Mouse (Mus musculus): ENCODE measurements around the gene Lrrc2. TPM values are rescaled to one million over a fixed set of nuclear protein-coding genes. Genes with fewer than 3 reads are reported as not detected.
A peak's percentile ranks its signal among the peaks of the same experiment; 100 is the strongest.

The Lrrc2 gene
- total RNA-seq, 2 experiments from 2014 or later, result 45.8 to 73.6 TPM

DNA sequence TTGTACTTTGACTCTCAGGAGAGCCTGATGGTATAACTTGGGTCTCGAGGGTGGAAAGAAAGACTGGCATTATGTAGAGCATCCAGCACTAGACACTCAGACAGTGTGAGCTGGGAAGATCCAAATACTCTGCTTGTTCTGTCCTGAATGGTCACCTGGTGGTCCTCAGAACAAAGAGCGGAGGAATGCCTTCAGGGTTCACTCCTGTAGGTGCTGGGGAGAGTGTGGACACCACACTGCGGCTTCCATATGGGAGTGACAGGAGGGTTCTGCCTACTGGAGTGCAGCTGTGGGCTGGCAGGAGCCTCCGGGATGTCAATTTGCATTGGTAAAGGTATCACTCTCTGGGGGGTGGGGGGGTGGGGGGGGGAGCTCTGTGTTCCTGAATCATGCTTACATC lies 31.0 kb downstream of the Lrrc2 start:
- DNase-seq, result no peak
- intact Hi-C loops (cut with DNase I), result no loop called here

DNA sequence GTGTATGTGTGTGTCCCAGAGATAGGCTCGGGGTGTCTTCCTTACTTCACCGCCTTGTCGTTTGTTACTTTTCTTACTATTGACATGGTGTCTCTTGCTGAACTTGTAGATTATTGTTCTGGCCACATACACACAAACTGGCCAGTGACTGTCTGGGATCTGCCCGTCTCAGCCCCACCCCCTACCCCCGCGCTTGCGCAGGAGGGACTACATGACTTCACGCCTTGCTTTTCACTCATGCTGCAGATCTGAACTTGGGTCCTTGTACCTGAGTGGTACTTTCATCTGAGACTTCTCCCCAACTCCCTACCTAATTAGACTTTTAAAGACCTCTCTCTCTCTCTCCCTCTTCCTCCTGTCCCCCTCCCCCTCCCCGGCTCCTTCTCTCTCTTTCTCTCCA lies 32.8 kb downstream of the Lrrc2 start:
- intact Hi-C loops (cut with DNase I), result no loop called here
- no peak for DNase-seq

DNA sequence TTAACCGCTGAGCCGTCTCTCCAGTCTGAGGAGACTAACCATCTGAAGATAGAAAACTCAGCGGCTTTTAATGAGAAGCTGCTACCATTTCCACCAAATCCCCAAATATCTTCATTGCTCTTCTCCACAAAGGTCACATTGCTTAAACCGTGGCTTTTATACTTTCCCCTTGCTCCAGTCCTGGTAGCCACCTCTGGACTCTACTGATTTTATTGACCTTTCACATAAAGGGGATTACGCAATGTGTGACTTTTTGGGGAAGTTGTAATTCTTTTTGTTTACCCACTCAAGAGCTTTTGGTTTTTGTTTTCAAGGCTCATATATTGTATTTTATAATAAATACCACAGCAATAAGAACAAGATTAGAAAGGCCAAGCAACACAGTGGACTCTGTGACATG lies 34.2 kb downstream of the Lrrc2 start:
- DNase-seq, result no peak
- intact Hi-C loops (cut with DNase I), result no loop called here

DNA sequence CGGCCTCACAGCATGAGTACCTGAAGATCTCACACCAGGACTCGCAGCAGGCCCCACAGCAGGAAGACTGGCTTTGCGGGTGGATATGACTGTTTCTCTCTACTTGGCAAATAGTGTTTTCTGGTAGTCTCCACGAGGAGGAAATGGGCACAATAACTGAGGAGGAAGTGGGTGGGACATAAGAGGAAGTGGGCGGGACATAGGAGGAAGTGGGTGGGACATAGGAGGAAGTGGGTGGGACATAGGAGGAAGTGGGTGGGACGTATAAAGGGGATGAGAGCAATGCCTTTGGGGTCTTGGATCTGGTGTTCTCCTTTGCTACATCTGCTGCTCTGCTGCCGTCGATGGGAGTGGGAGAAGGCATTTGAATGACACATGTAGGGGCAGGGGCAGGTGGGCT lies 34.6 kb downstream of the Lrrc2 start:
- DNase-seq, result no peak
- intact Hi-C loops (cut with DNase I), result no loop called here

DNA sequence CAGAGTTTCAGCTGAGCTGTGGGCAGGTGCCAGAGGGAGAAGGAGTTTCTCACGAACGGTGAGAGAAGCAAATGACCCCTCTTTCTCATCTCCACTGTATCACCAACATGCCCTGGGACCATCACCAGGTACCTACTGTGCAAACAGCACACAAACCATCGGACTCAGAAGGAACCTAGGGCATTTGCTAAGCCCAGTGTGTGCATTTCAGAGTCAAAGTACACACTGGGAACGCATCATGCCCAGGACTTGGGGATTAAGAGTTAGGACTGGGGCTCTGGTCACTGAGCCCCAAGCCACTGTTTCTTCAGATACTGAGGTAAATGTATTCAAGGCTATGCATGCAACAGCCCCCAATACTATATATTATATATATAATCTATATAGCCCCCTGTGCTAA lies 36.0 kb downstream of the Lrrc2 start:
- no peak for DNase-seq
- intact Hi-C loops (cut with DNase I), result no loop called here

DNA sequence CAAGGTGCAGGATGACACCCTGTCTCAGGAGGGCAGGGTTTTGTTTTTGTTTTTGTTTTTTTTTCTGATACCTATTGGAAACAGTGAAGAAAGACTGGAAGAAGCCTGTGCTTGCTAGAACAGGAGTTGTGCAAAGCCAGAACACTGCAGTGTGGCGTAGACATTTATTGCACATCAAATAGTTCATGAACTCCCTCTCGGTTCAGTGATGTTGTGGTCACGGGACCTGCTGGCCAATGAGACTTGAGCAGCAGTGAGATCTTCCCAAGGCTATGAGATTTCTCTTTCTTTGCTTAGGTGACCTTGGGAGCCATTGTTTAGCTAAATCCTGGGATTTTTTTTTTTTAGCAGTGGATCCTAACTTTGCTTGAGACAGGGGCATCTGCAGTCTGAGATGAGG lies 36.7 kb downstream of the Lrrc2 start:
- intact Hi-C loops (cut with DNase I), result no loop called here
- no peak for DNase-seq

DNA sequence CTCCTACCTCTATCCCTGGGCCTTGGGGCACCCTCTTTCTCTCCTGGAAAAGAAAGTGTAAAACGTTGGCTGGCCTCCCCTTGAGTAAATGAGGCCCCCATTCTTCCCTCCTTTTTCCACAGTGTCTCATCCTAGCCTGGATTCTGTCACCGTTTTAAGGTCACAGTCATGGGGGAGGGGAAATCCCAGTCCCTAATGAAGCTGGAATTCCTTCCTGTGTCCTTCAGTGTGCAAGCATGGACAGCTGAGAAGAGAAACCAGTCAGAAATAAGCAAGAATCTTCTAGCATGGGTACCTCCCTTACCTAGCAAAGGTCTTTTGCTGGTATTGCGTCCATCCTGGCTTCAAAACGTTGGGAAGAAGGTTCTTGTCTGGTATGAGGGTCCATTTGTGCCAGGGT lies 37.8 kb downstream of the Lrrc2 start:
- DNase-seq, result no peak

DNA sequence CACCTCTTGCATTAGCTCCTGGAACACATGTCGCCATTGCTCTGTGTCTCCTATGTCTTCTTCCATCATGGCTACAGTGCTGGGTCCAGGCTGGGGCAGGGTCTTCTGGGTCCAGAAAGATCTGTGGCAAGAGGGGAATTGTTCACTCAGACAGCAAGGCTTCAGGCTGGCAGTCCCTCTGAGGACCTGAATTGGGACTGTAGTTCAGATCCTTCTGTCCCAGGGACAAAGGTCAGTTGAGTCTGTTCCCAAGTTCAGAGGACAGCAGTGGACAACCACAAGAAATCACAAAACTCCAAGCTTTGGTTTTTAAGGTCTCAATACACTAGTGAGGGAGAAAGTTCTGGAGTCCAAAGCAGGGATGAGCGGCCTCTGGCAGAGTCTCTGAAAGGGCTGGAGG lies 38.2 kb downstream of the Lrrc2 start:
- no peak for DNase-seq
- intact Hi-C loops (cut with DNase I), result no loop called here

More for the DNA sequence above, 37.8 kb downstream of the Lrrc2 start:
- intact Hi-C loops (cut with DNase I), result no loop called here

DNA sequence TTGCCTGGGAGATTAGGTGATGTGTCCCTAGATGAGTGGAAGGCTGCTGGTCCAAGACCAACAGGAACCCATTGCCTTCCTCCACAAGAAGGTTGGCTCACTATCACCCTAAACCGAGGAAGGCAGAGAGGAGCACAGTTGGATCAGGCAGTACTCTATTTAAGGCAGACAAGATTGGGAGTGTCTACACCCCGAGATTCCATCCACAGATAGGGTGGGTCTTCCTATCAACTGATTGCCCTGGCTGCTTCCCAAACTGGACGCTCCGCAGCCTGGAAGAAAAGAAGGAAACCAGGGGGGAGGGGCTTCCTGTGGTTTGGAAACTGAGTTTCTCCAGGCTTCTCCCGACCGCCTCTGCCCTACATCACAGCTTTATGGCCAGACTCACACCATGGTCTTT lies 38.9 kb downstream of the Lrrc2 start, which contains the start of gene Rtp3:
Gene Rtp3 (minus strand): TSS at position 380 of the 400 bp plus-strand sequence.
- intact Hi-C loops (cut with DNase I), result no loop called here

DNA sequence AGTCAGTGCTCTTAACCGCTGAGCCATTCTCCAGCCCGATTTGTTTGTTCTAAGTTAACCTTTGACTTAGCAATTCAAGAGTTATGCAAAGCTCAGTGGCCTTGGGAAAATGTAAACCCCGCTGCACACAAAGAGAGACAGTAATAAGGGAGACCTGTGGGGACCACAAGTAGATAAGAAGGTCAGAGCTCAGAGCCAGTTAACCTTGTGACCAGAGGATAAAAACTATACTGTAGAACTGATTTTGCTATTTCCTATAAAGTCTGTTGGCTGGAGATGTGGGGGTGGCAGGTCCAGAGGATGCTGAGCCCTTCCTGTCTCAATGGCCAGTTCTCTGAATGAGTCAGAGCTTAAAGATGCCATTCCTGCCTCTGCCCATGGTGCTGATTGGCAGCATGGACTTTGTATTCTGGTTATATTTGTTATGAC lies 42.0 kb downstream of the Lrrc2 start:
- intact Hi-C loops (cut with DNase I), result no loop called here
- DNase-seq, result no peak

More for the DNA sequence above, 38.9 kb downstream of the Lrrc2 start, which contains the start of gene Rtp3:
- peak in 1 of 2 experiments; percentile 22 for DNase-seq

DNA sequence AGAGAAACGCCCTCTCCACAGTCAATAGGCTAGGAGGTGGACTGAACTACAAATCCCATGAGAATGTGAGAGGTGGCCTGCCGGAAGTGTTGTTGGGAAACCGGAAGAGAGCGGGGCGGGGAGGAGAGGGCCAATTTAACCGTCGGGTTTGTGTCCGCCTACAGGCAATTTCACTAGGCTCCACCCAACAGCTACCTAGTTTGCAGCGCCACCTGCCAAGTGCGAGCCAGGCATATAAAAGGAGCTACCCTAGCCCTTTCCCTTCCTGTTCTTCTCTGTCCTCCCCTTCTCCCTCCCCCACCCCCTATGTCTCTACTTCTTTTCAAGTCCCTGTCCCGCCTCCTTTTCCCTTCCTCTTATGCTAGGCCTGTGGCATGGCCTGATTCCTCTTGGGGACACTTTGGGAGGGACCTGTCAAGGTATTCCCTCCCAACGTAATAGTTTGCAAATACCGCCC lies 43.4 kb downstream of the Lrrc2 start:
- peak; percentile 36 to 60 for DNase-seq
- intact Hi-C loops (cut with DNase I), result loop anchor here (5.0 kb wide), 1 partner anchor 72 kb away; no protein-coding TSS in a partner anchor

DNA sequence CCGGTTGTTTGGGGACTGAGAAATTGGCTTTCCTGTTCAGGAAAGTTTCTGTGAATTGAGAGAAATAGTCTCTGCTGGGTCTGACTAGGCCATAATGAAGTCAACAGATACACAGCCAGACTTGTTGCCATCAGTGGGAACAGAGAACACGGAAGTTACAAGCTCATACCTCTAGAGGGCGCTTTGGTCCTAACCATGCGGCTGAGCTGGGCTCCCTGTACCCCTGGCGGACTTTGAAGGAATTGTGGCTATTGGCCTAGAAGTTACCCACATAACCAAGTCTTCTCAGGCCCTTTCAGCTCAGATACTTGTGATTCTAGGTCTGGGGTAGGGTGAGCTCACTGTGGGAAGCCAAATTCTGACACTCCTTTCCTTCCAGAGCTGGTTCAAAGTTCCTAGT lies 45.9 kb downstream of the Lrrc2 start:
- DNase-seq, result peak; percentile 33 to 67
- intact Hi-C loops (cut with DNase I), result loop anchor here (1.0 to 5.0 kb wide), 2 partner anchors 75 kb away; no protein-coding TSS in a partner anchor

DNA sequence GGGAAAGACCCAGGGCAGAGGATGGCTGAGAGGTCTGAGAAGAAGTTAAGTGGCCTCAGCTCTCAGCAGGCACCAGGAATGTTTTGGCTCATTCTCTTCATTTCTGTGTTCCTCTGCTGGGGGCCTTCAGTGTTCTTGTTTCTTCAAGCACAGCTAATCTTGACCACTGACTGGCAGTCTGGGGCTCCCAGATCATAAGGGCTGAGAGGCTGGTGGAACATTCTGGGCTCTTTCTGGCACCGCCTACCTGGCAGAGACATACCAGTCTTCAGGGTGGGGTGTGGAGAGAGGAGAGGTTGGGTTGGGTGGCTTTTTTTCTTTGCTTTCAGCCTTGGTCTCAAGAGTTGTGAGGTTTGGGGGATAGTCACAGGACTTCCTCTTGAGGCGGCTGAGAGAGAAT lies 47.7 kb downstream of the Lrrc2 start:
- DNase-seq, result no peak
- intact Hi-C loops (cut with DNase I), result loop anchor here (5.0 kb wide), 1 partner anchor 77 kb away; no protein-coding TSS in a partner anchor

DNA sequence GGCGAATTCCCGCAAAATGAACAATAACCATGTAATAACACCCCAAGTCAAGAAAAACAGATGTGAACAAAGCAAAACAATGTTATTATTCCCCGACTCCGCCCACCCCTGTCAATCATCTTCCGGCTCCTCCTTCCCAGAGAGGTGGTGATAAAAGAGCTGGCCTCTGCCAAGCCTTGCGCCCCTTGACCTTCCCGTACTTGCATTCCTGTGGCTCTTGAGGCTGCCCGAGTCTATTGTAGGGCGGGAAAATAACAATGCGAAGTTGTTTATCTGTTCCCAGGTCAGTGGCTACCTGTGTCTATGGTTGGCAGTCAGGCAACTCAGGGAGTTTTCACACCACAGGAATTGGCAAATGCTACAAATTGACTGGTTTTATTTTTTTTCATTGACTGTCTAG lies 48.5 kb downstream of the Lrrc2 start:
- intact Hi-C loops (cut with DNase I), result loop anchor here (5.0 kb wide), 1 partner anchor 78 kb away; no protein-coding TSS in a partner anchor
- no peak for DNase-seq

DNA sequence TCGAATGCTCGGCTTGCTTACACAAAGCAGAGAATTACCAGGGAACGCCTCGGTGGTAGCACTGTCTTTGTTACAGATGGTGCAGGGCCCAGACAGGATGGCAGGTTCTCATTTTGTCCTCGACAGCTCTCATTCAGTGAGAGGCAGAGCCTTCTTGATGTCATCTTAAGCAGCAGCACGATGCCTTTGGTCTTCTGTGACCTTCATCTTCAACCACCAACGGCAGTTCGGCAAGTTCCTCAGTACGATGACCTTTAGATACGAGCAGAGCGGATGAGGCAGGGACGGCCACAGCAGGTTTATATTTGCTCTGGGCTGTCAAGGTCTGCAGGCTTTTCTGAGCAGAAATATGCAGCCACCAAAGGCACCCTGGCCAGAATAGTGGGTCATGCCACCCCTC lies 50.3 kb downstream of the Lrrc2 start:
- DNase-seq, result no peak
- intact Hi-C loops (cut with DNase I), result no loop called here

DNA sequence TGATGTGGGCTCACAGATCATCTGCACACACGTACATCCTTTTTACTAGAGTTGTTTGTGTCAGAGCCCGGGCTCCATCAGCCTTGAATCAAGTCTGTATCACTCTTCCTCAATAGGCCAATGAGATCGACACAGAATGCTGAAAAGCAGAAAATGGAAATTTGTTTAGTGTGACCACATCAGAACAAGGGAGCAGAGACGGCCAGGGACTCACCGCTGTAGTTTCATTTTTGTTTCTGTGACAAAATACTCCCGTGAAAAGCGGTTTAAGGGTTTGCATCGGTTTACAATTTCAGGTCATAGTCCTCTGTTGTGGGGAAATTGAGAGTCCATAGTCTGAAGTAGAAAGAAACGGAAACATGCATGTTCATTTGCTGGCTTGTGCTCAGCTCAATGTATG lies 51.9 kb downstream of the Lrrc2 start:
- intact Hi-C loops (cut with DNase I), result no loop called here
- DNase-seq, result no peak

DNA sequence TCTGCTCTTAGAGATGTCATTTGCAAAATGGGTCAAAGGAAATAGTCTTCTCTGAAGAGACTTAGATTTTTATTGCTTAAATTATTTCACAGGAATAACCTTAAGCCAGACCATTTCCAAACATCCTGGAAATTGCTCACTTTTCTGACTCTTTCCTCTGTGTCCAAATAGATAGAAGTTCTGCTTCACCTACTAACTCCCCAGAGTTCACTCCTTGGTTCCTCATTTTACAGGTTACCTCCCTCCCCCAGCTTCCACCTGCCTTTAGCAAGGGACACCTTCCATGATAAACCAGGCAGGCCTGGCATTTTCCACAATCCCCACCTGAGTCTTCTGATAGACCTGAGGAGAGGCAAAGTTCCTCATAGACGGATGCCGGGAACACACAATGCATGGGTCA lies 55.2 kb downstream of the Lrrc2 start:
- no peak for DNase-seq

DNA sequence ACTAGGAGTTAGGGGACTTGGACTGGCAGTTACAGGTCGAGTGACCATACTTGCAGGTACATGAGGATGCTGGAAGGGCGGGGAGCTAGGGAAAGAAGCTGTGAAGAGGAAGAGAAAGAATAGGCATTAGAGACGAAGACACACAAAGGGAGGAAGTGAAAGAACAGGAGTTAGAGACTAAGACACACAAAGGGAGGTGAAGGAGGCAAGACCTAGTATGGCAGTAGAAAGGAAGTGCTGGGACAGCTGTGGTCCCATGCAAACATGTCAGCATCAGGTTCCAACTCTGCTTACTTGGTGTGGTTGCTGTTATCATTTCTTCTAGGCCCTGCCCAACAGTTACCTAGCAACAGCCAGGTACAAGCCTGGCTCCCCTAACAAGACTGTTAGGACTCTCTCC lies 58.4 kb downstream of the Lrrc2 start:
- no peak for DNase-seq
- intact Hi-C loops (cut with DNase I), result no loop called here

More for the DNA sequence above, 55.2 kb downstream of the Lrrc2 start:
- intact Hi-C loops (cut with DNase I), result no loop called here

DNA sequence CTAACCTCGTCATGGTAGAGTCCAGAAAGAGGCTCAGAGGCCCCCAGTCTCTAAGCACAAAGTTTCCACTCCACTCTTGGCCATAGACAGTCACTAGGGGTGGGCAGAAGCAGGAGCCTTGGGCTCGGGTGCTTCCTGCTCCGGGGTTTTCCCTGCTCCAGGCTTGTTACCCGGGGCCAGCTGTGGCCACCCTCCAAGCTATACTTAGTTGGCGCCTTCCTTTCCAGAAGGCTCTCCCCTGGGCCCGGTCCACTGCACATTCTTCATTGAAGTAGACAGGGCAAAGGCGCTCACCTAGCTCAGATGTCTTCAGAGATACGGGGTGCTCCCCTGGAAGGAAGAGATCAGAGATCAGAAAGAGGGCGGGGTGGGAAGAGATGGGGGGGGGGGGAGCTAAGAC lies 60.2 kb downstream of the Lrrc2 start:
- DNase-seq, result no peak
- intact Hi-C loops (cut with DNase I), result no loop called here

DNA sequence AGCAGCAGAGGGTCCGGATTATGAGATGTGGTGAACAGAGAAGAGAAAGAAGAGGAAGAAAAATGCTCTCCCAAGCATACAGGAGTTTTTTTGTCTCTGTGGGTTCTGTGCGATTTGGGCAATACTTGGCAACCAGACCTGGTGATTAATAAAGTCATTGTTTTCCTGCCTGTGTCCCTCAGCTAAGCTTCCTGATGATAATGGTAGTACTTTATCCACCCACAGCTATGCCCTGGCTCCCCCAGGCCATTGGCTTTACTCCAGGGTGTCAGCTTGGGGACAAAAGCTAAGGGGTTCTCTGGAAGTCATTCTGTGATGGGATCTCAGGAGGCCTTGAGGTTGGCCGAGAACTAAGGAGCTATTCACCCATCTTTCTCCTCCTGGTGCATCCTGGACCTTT lies 60.7 kb downstream of the Lrrc2 start:
- intact Hi-C loops (cut with DNase I), result no loop called here
- DNase-seq, result no peak

DNA sequence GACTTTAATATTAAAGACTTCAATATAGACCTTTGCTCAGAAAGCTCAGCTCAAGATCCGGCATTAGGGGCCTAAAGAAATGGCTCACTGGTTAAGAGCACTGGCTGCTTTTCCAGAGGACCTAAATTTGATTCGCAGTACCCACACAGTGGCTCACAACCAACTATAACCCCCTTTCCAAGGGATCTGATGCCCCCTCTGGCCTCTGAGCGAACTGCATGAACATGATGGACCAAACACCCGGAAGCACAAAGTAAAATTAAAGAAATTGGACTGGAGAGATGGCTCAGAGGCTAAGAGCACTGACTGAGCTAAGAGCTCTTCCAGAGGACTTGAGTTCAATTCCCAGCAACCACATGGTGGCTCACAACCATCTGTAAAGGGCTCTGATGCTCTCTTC lies 64.3 kb downstream of the Lrrc2 start:
- intact Hi-C loops (cut with DNase I), result no loop called here
- DNase-seq, result no peak

DNA sequence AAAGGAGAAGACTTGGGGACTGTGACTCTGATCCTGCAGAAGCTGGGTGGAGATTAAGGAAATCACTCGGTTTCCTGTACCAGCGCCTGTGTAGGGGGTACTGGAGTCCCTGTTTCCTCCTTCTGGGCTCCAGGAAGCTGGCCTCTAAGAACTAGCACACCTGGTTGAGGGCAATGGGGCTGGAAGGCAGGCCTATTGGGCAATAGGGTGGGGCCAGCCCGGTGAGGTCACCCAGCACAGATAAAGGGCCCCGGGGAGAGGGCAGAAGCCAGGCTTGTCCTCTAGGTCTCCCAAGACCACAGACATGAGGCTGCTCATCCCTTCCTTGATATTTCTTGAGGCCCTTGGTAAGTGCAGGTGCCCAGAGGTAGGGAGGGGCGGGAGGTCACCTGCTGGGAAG lies 67.7 kb downstream of the Lrrc2 start, which contains the start of gene Ltf:
Gene Ltf (plus strand): TSS at position 250 of the 400 bp plus-strand sequence.
- no peak for DNase-seq
- intact Hi-C loops (cut with DNase I), result no loop called here

DNA sequence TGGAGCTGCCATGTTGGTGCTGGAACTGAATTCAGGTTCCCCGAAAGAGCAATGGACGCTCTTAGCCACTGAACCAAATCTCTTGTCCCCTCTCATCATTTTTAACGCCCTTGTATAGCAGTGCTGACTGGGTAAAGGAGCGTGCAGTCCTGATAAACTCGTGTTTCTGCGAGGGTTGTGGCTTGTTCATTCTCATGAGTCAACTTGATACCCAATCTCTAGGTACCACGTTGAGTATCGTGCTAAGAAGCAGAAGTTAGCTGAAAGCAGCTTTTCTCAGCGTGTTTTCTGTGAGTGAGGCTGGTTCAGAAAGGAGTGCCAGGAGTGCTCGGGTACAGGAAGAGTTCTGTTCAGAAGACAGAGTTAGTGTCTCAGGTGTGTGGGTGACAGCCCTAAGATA lies 75.4 kb downstream of the Lrrc2 start:
- intact Hi-C loops (cut with DNase I), result no loop called here
- DNase-seq, result no peak
